Mouse (Mus musculus) liver, embryonic 15.5 days (tissue): ENCODE results near the gene Slc51a. TPM values are rescaled to one million over a fixed set of nuclear protein-coding genes. Genes with fewer than 3 reads are reported as not detected.

Experiments
- ATAC-seq: fragments of 200-750 bp; cut with Nextera tagmentation; 2 replicates; pipeline ENCODE4 v1.8.0; 2017; ENCODE audit warnings: moderate number of reproducible peaks, mild to moderate bottlenecking, moderate library complexity; ENCODE audit not compliant: insufficient read depth
- H3K27ac ChIP-seq: fragments of 300-500 bp; sonication (generic); replicated peaks from 2 replicates; pipeline ENCODE4 v1.5.1; 2015; ENCODE audit warnings: mild to moderate bottlenecking, inconsistent platforms
- H3K27me3 ChIP-seq: fragments of 300-500 bp; sonication (generic); 2 replicates; pipeline ENCODE4 v1.6.1; 2015; ENCODE audit warnings: mild to moderate bottlenecking, inconsistent platforms
- H3K36me3 ChIP-seq: fragments of 300-500 bp; sonication (generic); replicated peaks from 2 replicates; pipeline ENCODE4 v1.6.1; 2015; ENCODE audit warnings: moderate library complexity, mild to moderate bottlenecking, inconsistent platforms
- H3K4me1 ChIP-seq: fragments of 300-500 bp; sonication (generic); replicated peaks from 2 replicates; pipeline ENCODE4 v1.6.1; 2015; ENCODE audit warnings: inconsistent platforms
- H3K4me2 ChIP-seq: fragments of 300-500 bp; sonication (generic); 2 replicates; pipeline ENCODE4 v1.6.1; 2015; ENCODE audit warnings: moderate library complexity, mild to moderate bottlenecking, inconsistent platforms
- H3K4me3 ChIP-seq: fragments of 300-500 bp; sonication (generic); replicated peaks from 2 replicates; pipeline ENCODE4 v1.5.1; 2015; ENCODE audit warnings: mild to moderate bottlenecking, inconsistent platforms
- H3K9ac ChIP-seq: fragments of 300-500 bp; sonication (generic); 2 replicates; pipeline ENCODE4 v1.6.1; 2015; ENCODE audit warnings: moderate library complexity, mild to moderate bottlenecking, inconsistent platforms
- H3K9me3 ChIP-seq: fragments of 300-500 bp; sonication (generic); replicated peaks from 2 replicates; pipeline ENCODE4 v1.6.1; 2016; ENCODE audit warnings: inconsistent platforms
- WGBS: fragments of 180-500 bp; shearing (Covaris S2); methylation state at CpG from one replicate; pipeline ENCODE4 v1.1.7; 2015; ENCODE audit warnings: mixed read lengths; ENCODE audit not compliant: insufficient replicate concordance; 5-methylcytosine and 5-hydroxymethylcytosine counted together
- polyA plus RNA-seq: library from polyadenylated mRNA; unstranded; fragments of >200 nt; fragmentation: Nextera tagmentation; extraction: Ambion mirVana; gene quantifications from 2 replicates; pipeline ENCODE4 v1.2.1, GENCODE M21; 2015

The Slc51a gene
- polyA plus RNA-seq, 1 experiment from 2014 or later: 0.56 TPM

- Histone ChIP-seq H3K4me1 (peaks cover 14% of the 10 kb centered on the region; the same call in 1 of the 2 replicates), H3K27ac (no peak overlapping the region), H3K9me3 (no peaks in the 10 kb centered on the region), H3K9ac (no peak overlapping the region), H3K36me3 (peaks cover 79% of the 10 kb centered on the region), H3K27me3 (no peaks in the 10 kb centered on the region), H3K4me3 (no peak overlapping the region), H3K4me2 (no peak overlapping the region)
- WGBS: 31% methylated on average over 2 of the region's 2 CpGs
- ATAC-seq: no peak; the same call in 1 of the 2 replicates
These were observed 24.3 kb downstream of the Slc51a start for GRCm38 (mm10) chr16:32463426-32463825.

- H3K9me3 ChIP-seq: no peaks in the 10 kb centered on the region
- H3K27ac ChIP-seq: no peak overlapping the region
- no peak overlapping the region for H3K9ac ChIP-seq
- H3K36me3 ChIP-seq: peaks cover 78% of the 10 kb centered on the region
- no peak overlapping the region for H3K4me3 ChIP-seq
- H3K27me3 ChIP-seq: no peaks in the 10 kb centered on the region
- 92% methylated on average over 16 of the region's 16 CpGs for WGBS
- no peak overlapping the region for H3K4me2 ChIP-seq
- peaks cover 15% of the 10 kb centered on the region for H3K4me1 ChIP-seq
- ATAC-seq: no peak
These were observed 24.7 kb downstream of the Slc51a start for GRCm38 (mm10) chr16:32462950-32463349.

GRCm38 (mm10) chr16:32461713-32462112, 26.0 kb downstream of the Slc51a start:
- peaks cover 25% of the 10 kb centered on the region for H3K4me1 ChIP-seq
- no peak overlapping the region for H3K9ac ChIP-seq
- H3K9me3 ChIP-seq: no peaks in the 10 kb centered on the region
- no peak overlapping the region for H3K27ac ChIP-seq
- H3K36me3 ChIP-seq: peaks cover 72% of the 10 kb centered on the region
- no peak overlapping the region for H3K4me2 ChIP-seq
- ATAC-seq: peak; percentile 23; the same call in 1 of the 2 replicates
- 92% methylated on average over 5 of the region's 5 CpGs for WGBS
- H3K4me3 ChIP-seq: no peak overlapping the region
- H3K27me3 ChIP-seq: no peaks in the 10 kb centered on the region

- Histone ChIP-seq H3K4me1 (peaks cover 35% of the 10 kb centered on the region), H3K4me3 (no peak overlapping the region), H3K27ac (no peak overlapping the region), H3K27me3 (no peaks in the 10 kb centered on the region), H3K4me2 (no peak overlapping the region), H3K9me3 (no peaks in the 10 kb centered on the region), H3K9ac (no peak overlapping the region), H3K36me3 (peaks cover 72% of the 10 kb centered on the region)
- ATAC-seq: no peak
- 47% methylated on average over 4 of the region's 4 CpGs for WGBS
These were observed 27.2 kb downstream of the Slc51a start for GRCm38 (mm10) chr16:32460518-32460917.

GRCm38 (mm10) chr16:32457589-32458386, 29.9 kb downstream of the Slc51a start:
- 52% methylated on average over 10 of the region's 10 CpGs for WGBS
- H3K4me1 ChIP-seq: peaks cover 33% of the 10 kb centered on the region
- no peak overlapping the region for H3K4me2 ChIP-seq
- H3K9ac ChIP-seq: no peak overlapping the region
- H3K9me3 ChIP-seq: no peaks in the 10 kb centered on the region
- H3K27me3 ChIP-seq: no peaks in the 10 kb centered on the region
- peaks cover 72% of the 10 kb centered on the region for H3K36me3 ChIP-seq
- ATAC-seq: peak; percentile 47
- peak overlapping the region; percentile 64 for H3K27ac ChIP-seq
- H3K4me3 ChIP-seq: no peak overlapping the region

- Histone ChIP-seq H3K27ac (no peak overlapping the region), H3K4me2 (no peak overlapping the region), H3K4me1 (peaks cover 37% of the 10 kb centered on the region), H3K4me3 (no peak overlapping the region), H3K27me3 (no peaks in the 10 kb centered on the region), H3K9me3 (no peaks in the 10 kb centered on the region), H3K9ac (no peak overlapping the region), H3K36me3 (peaks cover 72% of the 10 kb centered on the region)
- ATAC-seq: no peak
- WGBS: 66% methylated on average over 1 of the region's 1 CpGs
These were observed 30.9 kb downstream of the Slc51a start for GRCm38 (mm10) chr16:32456761-32457160.

GRCm38 (mm10) chr16:32456086-32456485, 31.6 kb downstream of the Slc51a start:
- peak; percentile 67 for ATAC-seq
- Histone ChIP-seq H3K4me1 (peaks cover 44% of the 10 kb centered on the region), H3K27me3 (no peaks in the 10 kb centered on the region), H3K9ac (no peak overlapping the region), H3K4me2 (no peak overlapping the region), H3K36me3 (peaks cover 76% of the 10 kb centered on the region), H3K27ac (0 out of 2 replicates have a peak overlapping the region, but pooled peaks have one; percentile 17), H3K9me3 (no peaks in the 10 kb centered on the region), H3K4me3 (no peak overlapping the region)

- 0 out of 2 replicates have a peak overlapping the region, but pooled peaks have one; percentile 24 for H3K27ac ChIP-seq
- H3K9me3 ChIP-seq: no peaks in the 10 kb centered on the region
- no peak for ATAC-seq
- no peak overlapping the region for H3K4me3 ChIP-seq
- H3K4me2 ChIP-seq: no peak overlapping the region
- 91% methylated on average over 5 of the region's 5 CpGs for WGBS
- peaks cover 73% of the 10 kb centered on the region for H3K36me3 ChIP-seq
- H3K27me3 ChIP-seq: no peaks in the 10 kb centered on the region
- no peak overlapping the region for H3K9ac ChIP-seq
- peaks cover 58% of the 10 kb centered on the region for H3K4me1 ChIP-seq
These were observed 33.0 kb downstream of the Slc51a start for GRCm38 (mm10) chr16:32454646-32455045.

- peak overlapping the region; percentile 92 for H3K27ac ChIP-seq
- H3K27me3 ChIP-seq: no peaks in the 10 kb centered on the region
- 85% methylated on average over 8 of the region's 8 CpGs for WGBS
- no peak overlapping the region for H3K4me3 ChIP-seq
- peaks cover 72% of the 10 kb centered on the region for H3K4me1 ChIP-seq
- peak; percentile 40 for ATAC-seq
- no peak overlapping the region for H3K4me2 ChIP-seq
- no peak overlapping the region for H3K9ac ChIP-seq
- peaks cover 59% of the 10 kb centered on the region for H3K36me3 ChIP-seq
- no peaks in the 10 kb centered on the region for H3K9me3 ChIP-seq
These were observed 34.6 kb downstream of the Slc51a start for GRCm38 (mm10) chr16:32453102-32453501.

GRCm38 (mm10) chr16:32450133-32450532, 37.5 kb downstream of the Slc51a start:
- ATAC-seq: peak; percentile 63
- WGBS: 73% methylated on average over 2 of the region's 2 CpGs
- Histone ChIP-seq H3K27ac (peak overlapping the region; percentile 92), H3K27me3 (no peaks in the 10 kb centered on the region), H3K9me3 (no peaks in the 10 kb centered on the region), H3K4me1 (peaks cover 77% of the 10 kb centered on the region), H3K9ac (peak overlapping the region; percentile 32; the same call in 1 of the 2 replicates), H3K36me3 (peaks cover 36% of the 10 kb centered on the region), H3K4me3 (peak overlapping the region; percentile 37), H3K4me2 (peak overlapping the region; percentile 74)

GRCm38 (mm10) chr16:32449665-32450064, 38.0 kb downstream of the Slc51a start:
- no peaks in the 10 kb centered on the region for H3K9me3 ChIP-seq

More at GRCm38 (mm10) chr16:32449665-32450064, 38.0 kb downstream of the Slc51a start:
- Histone ChIP-seq H3K9ac (peak overlapping the region; percentile 51; the same call in 1 of the 2 replicates), H3K27ac (peak overlapping the region; percentile 92), H3K4me2 (peak overlapping the region; percentile 74), H3K4me3 (peak overlapping the region; percentile 37), H3K27me3 (no peaks in the 10 kb centered on the region), H3K36me3 (peaks cover 32% of the 10 kb centered on the region), H3K4me1 (peaks cover 80% of the 10 kb centered on the region)
- WGBS: 31% methylated on average over 3 of the region's 3 CpGs
- peak; percentile 94 for ATAC-seq
